Mouse (Mus musculus) right cerebral cortex, postnatal 14 days (tissue): Measurements from ENCODE around the gene Rhbdd3.
"Not testable (repeated sequence)": the region's sequence is repeated elsewhere in the genome, so short reads cannot be mapped to it uniquely, and the experiment has no call there.

Experiments used
- DNase-seq: peaks from one replicate; pipeline ENCODE4 v3.0.0; 2022

The Rhbdd3 gene

GRCm38 (mm10) chr11:5065056-5065821, 33.5 kb upstream of the Rhbdd3 start, which contains the start of gene Gas2l1:
Gene Gas2l1 (minus strand): TSS chr11:5065327.
- peak; percentile 86 for DNase-seq

- DNase-seq = no peak
Measured at GRCm38 (mm10) chr11:5067063-5067462, 31.7 kb upstream of the Rhbdd3 start.

GRCm38 (mm10) chr11:5068126-5068971, 30.4 kb upstream of the Rhbdd3 start:
- no peak for DNase-seq

- no peak for DNase-seq
Measured at GRCm38 (mm10) chr11:5074882-5075281, 23.8 kb upstream of the Rhbdd3 start.

GRCm38 (mm10) chr11:5075760-5076159, 23.0 kb upstream of the Rhbdd3 start:
- DNase-seq = no peak

GRCm38 (mm10) chr11:5076843-5077242, 21.9 kb upstream of the Rhbdd3 start:
- not testable (repeated sequence) for DNase-seq

- DNase-seq = no peak
Measured at GRCm38 (mm10) chr11:5089147-5089546, 9.6 kb upstream of the Rhbdd3 start.

- DNase-seq = no peak
Measured at GRCm38 (mm10) chr11:5091706-5092105, 7.0 kb upstream of the Rhbdd3 start.

- DNase-seq = no peak
Measured at GRCm38 (mm10) chr11:5095877-5096276, 2.8 kb upstream of the Rhbdd3 start.

- DNase-seq = no peak
Measured at GRCm38 (mm10) chr11:5096480-5097020, 2.2 kb upstream of the Rhbdd3 start.

- peak; percentile 62 for DNase-seq
Measured at GRCm38 (mm10) chr11:5098035-5098735, 541 bp upstream of the Rhbdd3 start.

GRCm38 (mm10) chr11:5099576-5100183, 954 bp downstream of the Rhbdd3 start:
- DNase-seq = peak; percentile 67

- no peak for DNase-seq
Measured at GRCm38 (mm10) chr11:5100283-5100682, 1.6 kb downstream of the Rhbdd3 start.

GRCm38 (mm10) chr11:5100801-5101200, 2.1 kb downstream of the Rhbdd3 start:
- DNase-seq = no peak

- DNase-seq = no peak
Measured at GRCm38 (mm10) chr11:5101641-5102040, 2.9 kb downstream of the Rhbdd3 start.

- DNase-seq = no peak
Measured at GRCm38 (mm10) chr11:5102384-5102783, 3.7 kb downstream of the Rhbdd3 start.

GRCm38 (mm10) chr11:5103986-5104509, 5.3 kb downstream of the Rhbdd3 start:
- no peak for DNase-seq

- DNase-seq = no peak
Measured at GRCm38 (mm10) chr11:5109441-5109840, 10.7 kb downstream of the Rhbdd3 start.

- no peak for DNase-seq
Measured at GRCm38 (mm10) chr11:5113645-5114044, 14.9 kb downstream of the Rhbdd3 start.

GRCm38 (mm10) chr11:5114931-5115581, 16.3 kb downstream of the Rhbdd3 start:
- DNase-seq = peak; percentile 92

GRCm38 (mm10) chr11:5125713-5126112, 27.0 kb downstream of the Rhbdd3 start:
- DNase-seq = no peak

GRCm38 (mm10) chr11:5129035-5129480, 30.3 kb downstream of the Rhbdd3 start:
- DNase-seq = no peak
